Comparison of ENCODE assay signal across 16 mouse cellular contexts in genomic region chr13:31960514-31960913, GRCm38 (mm10).
DNase-seq lines count a peak whose midpoint lies in the region; ATAC-seq lines count a peak whose summit lies in the region.
"Had no signal": no experiment of that assay in that cellular context is flagged by ENCODE, and none has a peak within 500 bp of the region (broad histone marks: within the 10 kb centered on the region; RNA-seq: fewer than 3 reads in every experiment).

No protein-coding gene starts in this region.

- 44% methylated on average over 3 of the region's 3 CpGs for WGBS in forebrain, embryonic 11.5 days

- H3K4me2 ChIP-seq in forebrain, embryonic 11.5 days (ENCODE audit: low read depth, low read length, severe bottlenecking), result no peak overlapping the region
- H3K4me2 ChIP-seq: embryonic facial prominence, embryonic 12.5 days; intestine, embryonic 15.5 days; kidney, embryonic 15.5 days had no signal

- H3K36me3 ChIP-seq in forebrain, embryonic 11.5 days (ENCODE audit: control insufficient read depth, insufficient read depth, low read length), result no peaks in the 10 kb centered on the region
- H3K36me3 ChIP-seq: embryonic facial prominence, embryonic 12.5 days; intestine, embryonic 15.5 days; kidney, embryonic 15.5 days had no signal

- H3K27ac ChIP-seq in forebrain, embryonic 11.5 days (ENCODE audit: low read depth, low read length), result no peak overlapping the region
- H3K27ac ChIP-seq: embryonic facial prominence, embryonic 12.5 days; heart, adult 2 months; intestine, embryonic 15.5 days; kidney, embryonic 15.5 days had no signal

- DNase-seq in gastrocnemius, adult 18-20 months (ENCODE audit: low spot score), result peak; percentile 9
- DNase-seq in gastrocnemius, postnatal 36 days, result no peak
- peak; percentile 70 for DNase-seq in 3T3-L1 (ENCODE audit: low read depth, low spot score)
- peak; percentile 50 for DNase-seq in embryo, embryonic 11 days
- peak; percentile 35 to 42 for DNase-seq in heart, adult 9 months (ENCODE audit: low spot score in 2 of 2)
- DNase-seq in frontal cortex, postnatal 36 days (ENCODE audit: low spot score in 2 of 2), result no peak
- no peak for DNase-seq in forebrain, embryonic 11.5 days (ENCODE audit: low spot score)
- DNase-seq in left cerebral cortex, adult 8-10 months (ENCODE audit: low spot score in 2 of 2), result no peak
- DNase-seq: adrenal gland, postnatal 36 days; cerebellum, adult 9-11 months; left cerebral cortex, postnatal 4 days; lung, adult 18-20 months had no signal

- no peak overlapping the region for H3K9ac ChIP-seq in forebrain, embryonic 11.5 days (ENCODE audit: low read length)
- H3K9ac ChIP-seq: embryonic facial prominence, embryonic 12.5 days; intestine, embryonic 15.5 days; kidney, embryonic 15.5 days had no signal

- H3K9me3 ChIP-seq in forebrain, embryonic 11.5 days (ENCODE audit: control insufficient read depth, low read length), result no peaks in the 10 kb centered on the region
- H3K9me3 ChIP-seq: embryonic facial prominence, embryonic 12.5 days; intestine, embryonic 15.5 days; kidney, embryonic 15.5 days had no signal

- no peaks in the 10 kb centered on the region for H3K4me1 ChIP-seq in forebrain, embryonic 11.5 days (replicated peaks; ENCODE audit: control insufficient read depth, insufficient read depth, low read length)
- H3K4me1 ChIP-seq: intestine, embryonic 15.5 days had no signal

- H3K27me3 ChIP-seq in forebrain, embryonic 11.5 days (ENCODE audit: control insufficient read depth, insufficient read depth, low read length), result no peaks in the 10 kb centered on the region
- H3K27me3 ChIP-seq: embryonic facial prominence, embryonic 12.5 days; intestine, embryonic 15.5 days; kidney, embryonic 15.5 days had no signal

- intact Hi-C loops in gastrocnemius, postnatal 36 days (cut with DNase I), result no loop called here

- H3K4me3 ChIP-seq in forebrain, embryonic 11.5 days (ENCODE audit: low read depth, low read length), result no peak overlapping the region
- H3K4me3 ChIP-seq: embryonic facial prominence, embryonic 12.5 days; heart, adult 2 months; intestine, embryonic 15.5 days; kidney, embryonic 15.5 days had no signal

- no peak for ATAC-seq in forebrain, embryonic 11.5 days (replicated peaks; ENCODE audit: low FRiP score)
- ATAC-seq: intestine, embryonic 15.5 days had no signal

Comparison
In these comparisons a context has a peak if more than half of its experiments do, and no peak if none do; other contexts are left out.
1. DNase-seq: peak in gastrocnemius, adult 18-20 months (single experiment), 3T3-L1 (single experiment), embryo, embryonic 11 days (single experiment) and heart, adult 9 months (2 of 2); none in gastrocnemius, postnatal 36 days (0 of 2), frontal cortex, postnatal 36 days (0 of 2), forebrain, embryonic 11.5 days (single experiment) and left cerebral cortex, adult 8-10 months (0 of 2).